Mouse (Mus musculus) Patski (cell line): ENCODE data around the gene Acvr2b. TPM values are rescaled to one million over a fixed set of nuclear protein-coding genes. Genes with fewer than 3 reads are reported as not detected.

Source experiments
- ATAC-seq: fragments of 100-300 bp; one replicate; pipeline ENCODE4 v1.8.0; 2021
- CTCF ChIA-PET: fragments of 350-600 bp; sonication (Branson Sonifier 250); formaldehyde crosslinking; loops from one replicate; lab custom pipeline; 2022; ENCODE audit warnings: inconsistent platforms; lab: Charles Lee
- POLR2A ChIA-PET: fragments of 350-600 bp; sonication (Branson Sonifier 250); formaldehyde crosslinking; loops from one replicate; lab custom pipeline; 2022; ENCODE audit warnings: antibody characterized with exemption, inconsistent platforms; lab: Charles Lee
- DNase-seq: peaks from one replicate; pipeline ENCODE4 v3.0.0-alpha.2; 2011; ENCODE audit warnings: low read depth, low spot score
- H3K27me3 ChIP-seq: fragments of 371-371 bp; one replicate; pipeline ENCODE4 v1.5.1; 2021
- CTCF ChIP-seq: fragments of 100-300 bp; IDR thresholded peaks from one replicate; pipeline ENCODE4 v1.5.1; 2021
- in situ Hi-C: fragments of 300-500 bp; cut with MboI; formaldehyde crosslinking; loops from 3 replicates; pipeline ENCODE4 v1.11.1; 2018; ENCODE audit warnings: low pct_unique_long_range_greater_than_20kb, mixed read lengths
- polyA plus RNA-seq: library from polyadenylated mRNA; unstranded; gene quantifications from one replicate; pipeline ENCODE4 v1.2.3, GENCODE M21; 2021

Acvr2b gene
- polyA plus RNA-seq, 1 experiment from 2014 or later = 4.0 TPM

DNA sequence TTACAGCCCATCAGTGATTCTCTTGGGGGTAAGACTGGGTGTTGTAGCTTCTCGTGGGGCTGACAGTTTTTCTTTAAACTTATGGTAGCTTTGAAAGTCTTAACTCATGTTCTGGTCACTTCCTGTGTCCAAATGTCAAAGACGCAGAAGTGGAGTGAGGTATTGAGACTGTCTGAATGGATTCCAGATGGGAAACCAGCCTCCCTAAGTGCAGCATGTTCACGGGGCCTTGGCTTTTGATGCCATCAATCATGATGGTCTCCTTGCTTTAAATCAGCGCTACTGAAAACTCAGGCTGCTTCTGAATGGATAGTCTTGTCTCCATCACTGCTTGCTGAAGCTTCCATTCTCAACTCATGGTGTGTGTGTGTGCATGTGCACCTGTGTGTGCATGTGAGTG is 30.7 kb upstream of the Acvr2b start:
- in situ Hi-C loops = no loop called here
- ATAC-seq (no peak), DNase-seq (no peak)
- ChIA-PET POLR2A (no interaction called here), CTCF (interaction anchor here (2.7 kb wide), 1 partner anchor 59 kb away, joined by 9 read pairs; no protein-coding TSS in a partner anchor)
- TF ChIP-seq CTCF = no peak
- H3K27me3 ChIP-seq = no peaks in the 10 kb centered on the region

DNA sequence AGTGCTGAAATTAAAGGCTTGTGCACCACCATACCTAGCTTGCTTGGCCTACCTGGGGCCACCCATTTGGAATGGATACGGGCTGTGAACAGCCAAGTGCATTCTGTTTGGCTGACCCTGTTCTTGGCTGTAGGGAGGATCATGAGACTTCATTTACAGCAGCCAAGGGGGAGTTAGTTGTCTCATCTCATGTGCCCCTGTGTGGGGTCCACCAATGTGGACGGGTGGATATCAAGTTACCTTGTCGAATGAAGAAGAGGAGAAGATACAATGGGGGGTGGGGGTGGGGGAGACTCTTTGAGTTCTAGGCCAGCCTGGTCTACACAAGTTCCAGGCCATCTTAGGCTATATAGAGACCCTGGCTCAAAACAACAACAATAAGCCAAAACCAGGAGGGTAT is 26.9 kb upstream of the Acvr2b start:
- in situ Hi-C loops = no loop called here
- DNase-seq = no peak
- no peak for ATAC-seq
- H3K27me3 ChIP-seq = no peaks in the 10 kb centered on the region
- ChIA-PET CTCF (no interaction called here), POLR2A (no interaction called here)
- no peak for TF ChIP-seq CTCF

DNA sequence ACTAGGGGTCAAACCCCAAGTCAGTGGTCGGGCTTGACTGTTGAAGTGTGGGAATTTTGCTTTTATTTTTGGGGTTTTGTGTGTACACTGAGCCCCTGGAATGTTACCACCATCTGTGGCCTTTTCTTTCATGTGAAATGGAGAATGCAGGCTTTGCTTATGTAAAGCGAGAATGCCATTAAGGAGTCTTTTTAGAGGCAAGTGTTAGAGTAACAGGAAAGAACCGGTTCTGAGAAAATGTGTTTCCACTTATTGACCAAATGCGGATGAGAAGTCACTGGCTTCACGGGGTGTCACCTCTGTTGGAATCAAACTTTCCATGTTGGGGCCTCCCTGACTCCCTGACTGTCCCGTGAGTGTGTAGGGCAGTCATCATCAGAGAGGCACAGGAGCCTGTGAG is 26.4 kb upstream of the Acvr2b start:
- CTCF ChIA-PET = no interaction called here
- DNase-seq (no peak), ATAC-seq (no peak)
- H3K27me3 ChIP-seq = no peaks in the 10 kb centered on the region
- no peak for TF ChIP-seq CTCF
- POLR2A ChIA-PET = no interaction called here
- in situ Hi-C loops = no loop called here

DNA sequence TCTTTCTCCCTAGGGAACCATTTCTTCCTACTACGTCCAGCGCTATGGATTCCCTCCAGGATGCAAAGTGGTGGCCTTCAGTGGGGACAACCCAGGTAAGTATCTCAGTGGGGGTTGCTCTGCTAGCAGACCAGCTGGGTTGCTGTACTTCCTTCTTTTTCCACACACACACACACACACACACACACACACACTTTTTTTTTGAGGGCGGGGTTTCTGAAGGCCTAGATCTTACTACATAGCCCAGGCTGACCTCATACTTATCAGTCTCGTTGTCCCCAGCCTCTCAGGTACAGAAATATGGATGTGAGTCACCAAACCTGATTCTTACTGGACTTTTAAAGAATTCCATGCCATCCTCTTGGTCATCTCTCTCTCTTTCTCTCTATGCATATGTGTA is 23.7 kb upstream of the Acvr2b start:
- in situ Hi-C loops = no loop called here
- DNase-seq (no peak), ATAC-seq (no peak)
- POLR2A ChIA-PET = no interaction called here
- TF ChIP-seq CTCF = no peak
- H3K27me3 ChIP-seq = no peaks in the 10 kb centered on the region
- CTCF ChIA-PET = interaction anchor here (1.6 kb wide), 1 partner anchor 67 kb away, joined by 3 read pairs; the partner anchor contains the start of gene Exog

DNA sequence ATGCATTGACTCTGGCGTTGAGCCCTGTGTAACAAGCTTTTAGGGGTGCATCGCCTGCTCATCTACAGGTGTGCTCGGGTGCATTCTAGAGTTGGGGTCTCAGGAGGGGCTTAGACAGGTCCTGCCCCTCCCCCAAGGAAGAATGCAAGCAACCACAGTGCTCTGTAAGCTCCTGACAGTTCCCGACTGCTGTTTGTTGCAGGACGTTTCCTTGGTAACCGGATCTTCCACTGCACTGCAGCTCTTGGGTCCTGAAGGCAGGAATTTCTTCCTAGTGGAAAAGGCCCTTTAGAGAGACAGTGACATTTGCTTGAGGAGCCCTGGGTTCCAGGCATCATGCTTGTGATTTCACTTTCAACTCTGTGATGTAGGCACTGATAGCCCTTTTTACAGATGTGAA is 19.3 kb upstream of the Acvr2b start:
- ATAC-seq (no peak), DNase-seq (no peak)
- in situ Hi-C loops = no loop called here
- ChIA-PET POLR2A (no interaction called here), CTCF (interaction anchor here (1.1 kb wide), 1 partner anchor 11 kb away, joined by 3 read pairs; no protein-coding TSS in a partner anchor)
- no peaks in the 10 kb centered on the region for H3K27me3 ChIP-seq
- TF ChIP-seq CTCF = no peak

DNA sequence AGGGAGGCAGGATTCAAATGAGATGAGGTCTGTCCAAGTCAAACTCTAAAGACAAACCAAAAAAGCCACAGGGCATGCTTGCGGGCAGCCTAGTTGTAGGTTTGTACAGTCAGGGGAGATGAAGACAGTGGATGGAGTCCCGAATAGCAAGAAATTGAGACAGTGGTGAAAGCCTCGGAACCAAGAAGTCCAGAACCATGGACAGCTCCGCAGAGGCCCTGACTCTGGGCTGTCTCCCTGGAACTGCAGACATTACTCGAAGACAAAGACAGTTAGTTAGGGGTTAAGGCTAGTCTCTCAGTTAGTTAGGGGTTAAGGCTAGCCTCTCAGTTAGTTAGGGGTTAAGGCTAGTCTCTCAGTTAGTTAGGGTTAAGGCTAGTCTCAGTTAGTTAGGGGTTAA is 13.0 kb upstream of the Acvr2b start:
- ChIA-PET POLR2A (no interaction called here), CTCF (no interaction called here)
- no peak for ATAC-seq
- in situ Hi-C loops = no loop called here
- no peak for TF ChIP-seq CTCF
- no peaks in the 10 kb centered on the region for H3K27me3 ChIP-seq
- DNase-seq = no peak

DNA sequence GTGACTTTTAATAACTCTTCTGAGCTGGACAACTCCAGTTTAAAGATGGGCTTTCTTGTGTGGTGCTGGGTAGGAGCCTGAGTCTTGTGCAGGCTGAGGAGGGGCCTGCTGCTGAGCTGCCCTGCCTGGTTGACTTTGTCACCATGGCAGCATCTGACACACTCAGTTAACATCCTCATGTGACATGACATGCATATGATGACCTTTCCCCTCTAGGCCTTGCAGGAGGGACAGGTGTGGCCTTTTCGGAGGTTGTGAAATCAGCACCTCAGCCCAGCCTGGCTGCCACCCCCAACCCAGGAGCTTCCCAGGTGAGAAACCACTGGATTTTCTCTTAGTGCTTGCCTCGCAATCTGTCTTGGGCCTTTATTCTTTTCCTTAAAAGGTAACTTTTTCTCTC is 11.7 kb upstream of the Acvr2b start:
- DNase-seq (no peak), ATAC-seq (no peak)
- ChIA-PET POLR2A (no interaction called here), CTCF (interaction anchor here (0.8 kb wide), 1 partner anchor 29 kb away, joined by 3 read pairs; no protein-coding TSS in a partner anchor)
- no peak for TF ChIP-seq CTCF
- H3K27me3 ChIP-seq = no peaks in the 10 kb centered on the region
- in situ Hi-C loops = no loop called here

DNA sequence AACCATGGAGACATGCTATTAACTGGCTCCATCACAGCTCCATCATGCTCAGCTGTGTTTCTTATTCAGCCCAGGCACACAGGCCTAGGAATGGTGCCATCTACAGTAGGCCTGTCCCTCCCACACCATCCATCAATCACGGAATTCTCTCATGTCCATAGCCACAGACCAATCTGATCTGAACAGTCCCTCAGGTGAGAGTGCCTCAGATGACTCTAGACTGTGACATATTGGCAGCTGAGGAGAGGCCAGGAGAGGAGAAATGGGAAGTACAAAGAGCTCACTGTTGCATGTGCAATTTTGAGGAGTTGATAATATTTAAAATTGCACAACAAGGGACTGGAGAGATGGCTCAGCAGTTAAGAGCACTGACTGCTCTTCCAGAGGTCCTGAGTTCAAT is 7.1 kb upstream of the Acvr2b start:
- in situ Hi-C loops = no loop called here
- TF ChIP-seq CTCF = no peak
- H3K27me3 ChIP-seq = no peaks in the 10 kb centered on the region
- ChIA-PET CTCF (interaction anchor here (1.3 kb wide), 1 partner anchor 12 kb away, joined by 3 read pairs; no protein-coding TSS in a partner anchor), POLR2A (no interaction called here)
- ATAC-seq (no peak), DNase-seq (no peak)

DNA sequence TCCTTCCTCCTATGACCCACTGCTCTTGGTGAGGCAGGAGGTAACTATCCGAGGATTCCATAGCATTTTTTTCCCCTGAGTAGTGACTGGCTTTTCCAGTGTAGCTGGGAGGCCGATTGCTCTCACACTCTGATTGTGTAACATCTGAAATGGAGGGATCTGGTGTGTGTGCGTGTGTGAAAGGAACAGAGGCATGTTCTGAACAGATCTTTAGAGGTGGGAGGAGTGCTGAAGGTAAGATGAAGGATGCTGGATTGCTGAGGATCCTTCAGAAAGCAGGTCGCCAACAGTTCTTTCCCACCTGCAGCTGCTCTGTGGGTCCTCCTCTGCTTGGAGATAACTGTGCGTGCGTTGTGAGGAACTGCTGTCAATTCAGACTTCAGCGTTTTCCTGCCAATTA is 567 bp upstream of the Acvr2b start:
- no peak for TF ChIP-seq CTCF
- in situ Hi-C loops = loop anchor here (5.0 kb wide), 1 partner anchor 39 kb away; no protein-coding TSS in a partner anchor
- H3K27me3 ChIP-seq = no peaks in the 10 kb centered on the region
- CTCF ChIA-PET = interaction anchor here (1.0 kb wide), 1 partner anchor 43 kb away, joined by 4 read pairs; the partner anchor contains the start of gene Exog
- DNase-seq (no peak), ATAC-seq (peak; percentile 32)
- POLR2A ChIA-PET = no interaction called here

DNA sequence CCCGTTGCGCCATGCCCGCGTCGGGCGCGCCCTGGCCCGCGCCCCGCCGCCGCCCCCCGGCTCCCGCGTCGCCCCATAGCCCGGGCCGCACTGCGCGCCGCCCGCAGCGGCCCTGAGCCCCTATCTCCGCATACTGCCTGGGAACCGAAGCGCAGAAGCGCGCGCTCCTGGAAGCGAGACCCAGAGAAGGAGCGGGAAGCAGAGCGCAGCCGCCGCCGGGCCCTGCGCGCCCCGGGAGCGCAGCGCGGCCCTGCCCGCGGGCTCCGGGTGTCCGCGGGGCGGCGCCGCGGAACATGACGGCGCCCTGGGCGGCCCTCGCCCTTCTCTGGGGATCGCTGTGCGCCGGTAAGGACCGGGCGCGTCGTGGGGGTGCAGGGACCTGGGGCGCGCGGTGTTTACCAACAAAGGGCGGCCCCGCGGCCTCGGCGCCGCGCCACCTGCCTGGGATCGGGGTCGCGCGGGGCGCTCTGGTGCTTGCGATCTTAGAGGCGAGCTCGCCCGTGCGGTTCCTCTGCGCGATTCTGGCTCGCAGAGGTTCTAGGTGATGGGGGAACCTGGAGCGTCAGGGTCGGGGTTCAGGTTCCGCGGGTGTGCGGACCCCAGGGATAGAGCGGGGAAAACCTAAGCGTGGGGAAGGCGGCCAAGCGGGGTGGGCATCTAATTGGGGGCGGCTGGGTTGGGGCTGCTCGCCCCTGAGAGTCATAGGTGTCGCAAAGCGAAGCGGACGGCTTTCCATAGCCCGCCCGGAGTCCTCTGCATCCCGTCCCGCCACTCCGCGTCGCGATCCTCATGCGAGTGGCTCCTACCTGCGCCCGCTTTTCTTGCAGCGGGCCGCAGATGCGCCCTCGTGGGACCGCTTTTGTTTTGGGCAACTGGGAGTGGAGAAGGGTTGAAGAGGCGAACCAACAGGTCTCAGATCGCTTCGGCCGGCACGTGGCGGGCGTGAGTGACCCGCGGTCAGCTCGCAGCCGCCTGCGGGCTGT is 626 bp downstream of the Acvr2b start:
- TF ChIP-seq CTCF = no peak
- H3K27me3 ChIP-seq = no peaks in the 10 kb centered on the region
- ChIA-PET CTCF (interaction anchor here (1.0 kb wide), 1 partner anchor 42 kb away, joined by 4 read pairs; the partner anchor contains the start of gene Exog), POLR2A (no interaction called here)
- in situ Hi-C loops = loop anchor here (5.0 kb wide), 1 partner anchor 40 kb away; no protein-coding TSS in a partner anchor
- ATAC-seq (peak; percentile 33), DNase-seq (no peak)

DNA sequence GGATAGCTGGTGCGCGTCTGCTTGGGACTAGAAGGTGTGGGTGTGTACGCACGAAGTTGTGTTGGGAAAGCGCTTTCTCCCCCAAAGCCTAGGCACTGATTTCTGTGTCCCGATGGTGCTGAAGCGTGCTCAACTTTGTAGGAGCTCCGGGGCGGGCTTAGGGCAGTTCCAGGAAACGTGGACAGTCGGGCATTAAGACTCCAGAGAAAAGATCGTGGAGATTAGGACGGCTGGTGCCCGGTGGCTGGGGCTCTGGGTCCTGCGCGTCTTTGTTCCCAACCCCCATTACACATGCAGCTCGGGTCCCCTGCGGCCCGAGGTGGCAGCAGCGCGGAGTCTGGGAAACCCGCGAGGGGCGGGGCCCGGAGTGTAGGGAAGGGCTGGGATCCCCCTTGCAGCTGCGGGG is 1.3 kb downstream of the Acvr2b start:
- peak; percentile 1 for ATAC-seq
- no peaks in the 10 kb centered on the region for H3K27me3 ChIP-seq
- no peak for TF ChIP-seq CTCF
- ChIA-PET CTCF (no interaction called here), POLR2A (no interaction called here)
- in situ Hi-C loops = loop anchor here (5.0 kb wide), 1 partner anchor 41 kb away; no protein-coding TSS in a partner anchor
- no peak for DNase-seq
